Mouse (Mus musculus) lung, embryonic 14.5 days (tissue): ENCODE data around the gene Adgrb3. TPM values are rescaled to one million over a fixed set of nuclear protein-coding genes. Genes with fewer than 3 reads are reported as not detected.
A peak's percentile ranks its signal among the peaks of the same experiment; 100 is the strongest.

Experiments used
- ATAC-seq: fragments of 200-750 bp; cut with Nextera tagmentation; 2 replicates; pipeline ENCODE4 v1.8.0; 2017; ENCODE audit warnings: mild to moderate bottlenecking, moderate TSS enrichment, moderate library complexity; ENCODE audit not compliant: insufficient read depth
- DNase-seq: peaks from one replicate; pipeline ENCODE4 v3.0.0-alpha.2; 2015
- H3K27ac ChIP-seq: fragments of 300-500 bp; sonication (generic); 2 replicates; pipeline ENCODE4 v1.5.1; 2014; ENCODE audit warnings: low read depth, mild to moderate bottlenecking, moderate library complexity
- H3K27me3 ChIP-seq: fragments of 300-500 bp; sonication (generic); 2 replicates; pipeline ENCODE4 v1.6.1; 2014; ENCODE audit warnings: low read length, control low read depth; ENCODE audit not compliant: insufficient read depth
- H3K36me3 ChIP-seq: fragments of 300-500 bp; sonication (generic); 2 replicates; pipeline ENCODE4 v1.6.1; 2014; ENCODE audit warnings: control low read depth; ENCODE audit not compliant: insufficient read depth
- H3K4me1 ChIP-seq: fragments of 300-500 bp; sonication (generic); 2 replicates; pipeline ENCODE4 v1.6.1; 2014; ENCODE audit warnings: antibody characterized with exemption, control low read depth; ENCODE audit not compliant: insufficient read depth
- H3K4me2 ChIP-seq: fragments of 300-500 bp; sonication (generic); 2 replicates; pipeline ENCODE4 v1.6.1; 2014; ENCODE audit warnings: mild to moderate bottlenecking
- H3K4me3 ChIP-seq: fragments of 300-500 bp; sonication (generic); 2 replicates; pipeline ENCODE4 v1.5.1; 2014; ENCODE audit warnings: low read depth, low read length
- H3K9ac ChIP-seq: fragments of 300-500 bp; sonication (generic); 2 replicates; pipeline ENCODE4 v1.6.1; 2014
- H3K9me3 ChIP-seq: fragments of 300-500 bp; sonication (generic); 2 replicates; pipeline ENCODE4 v1.6.1; 2016; ENCODE audit warnings: low read depth, low read length, control low read depth
- CTCF ChIP-seq: IDR thresholded peaks from 2 replicates; pipeline ENCODE4 v1.5.1; 2016; ENCODE audit warnings: antibody characterized with exemption, low read depth
- WGBS: fragments of 180-500 bp; shearing (Covaris S2); extraction: QIAGEN DNeasy Blood & Tissue Kit; methylation state at CpG from one replicate; pipeline ENCODE4 v1.1.7; 2014; 5-methylcytosine and 5-hydroxymethylcytosine counted together
- polyA plus RNA-seq: library from polyadenylated mRNA; unstranded; fragments of >200 nt; fragmentation: Nextera tagmentation; extraction: Ambion mirVana; gene quantifications from 2 replicates; pipeline ENCODE4 v1.2.1, GENCODE M21; 2014

The Adgrb3 gene
- polyA plus RNA-seq, 1 experiment from 2014 or later, result 0.74 TPM

DNA sequence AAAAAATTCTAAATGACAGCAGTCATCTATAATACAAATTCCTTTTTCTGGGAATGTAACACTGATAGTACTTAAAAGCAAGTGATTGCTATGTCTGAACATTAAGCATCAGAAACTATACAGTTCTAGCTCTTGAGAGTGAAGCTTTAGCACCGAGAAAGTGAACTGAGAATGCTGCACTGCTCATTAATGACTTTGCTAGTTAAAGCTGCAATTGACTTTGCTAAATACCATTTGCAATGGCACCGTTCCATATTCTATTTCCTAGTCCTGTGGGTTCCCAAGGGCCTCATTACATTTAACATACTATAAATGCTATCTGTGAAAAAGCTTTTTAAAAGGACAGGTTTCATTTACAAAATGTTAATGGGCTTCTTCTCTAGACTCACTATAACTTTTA lies 414.4 kb downstream of the Adgrb3 start:
- Histone ChIP-seq H3K36me3 (no peaks in the 10 kb centered on the region), H3K4me1 (no peaks in the 10 kb centered on the region), H3K9me3 (no peaks in the 10 kb centered on the region), H3K27me3 (no peaks in the 10 kb centered on the region), H3K4me2 (no peak overlapping the region), H3K4me3 (no peak overlapping the region), H3K9ac (no peak overlapping the region), H3K27ac (no peak overlapping the region)
- no peak for TF ChIP-seq CTCF
- DNase-seq, result no peak
- 73% methylated on average over 2 of the region's 2 CpGs for WGBS
- ATAC-seq, result no peak

- TF ChIP-seq CTCF, result no peak
- no peaks in the 10 kb centered on the region for H3K4me1 ChIP-seq
- no peak overlapping the region for H3K27ac ChIP-seq
- no peak overlapping the region for H3K4me2 ChIP-seq
- H3K27me3 ChIP-seq, result no peaks in the 10 kb centered on the region
- H3K9me3 ChIP-seq, result no peaks in the 10 kb centered on the region
- 68% methylated on average over 2 of the region's 2 CpGs for WGBS
- H3K36me3 ChIP-seq, result no peaks in the 10 kb centered on the region
- ATAC-seq (no peak), DNase-seq (peak; percentile 29)
- no peak overlapping the region for H3K9ac ChIP-seq
- no peak overlapping the region for H3K4me3 ChIP-seq
These were observed 465.3 kb downstream of the Adgrb3 start for GRCm38 (mm10) chr1:25364186-25364585.

DNA sequence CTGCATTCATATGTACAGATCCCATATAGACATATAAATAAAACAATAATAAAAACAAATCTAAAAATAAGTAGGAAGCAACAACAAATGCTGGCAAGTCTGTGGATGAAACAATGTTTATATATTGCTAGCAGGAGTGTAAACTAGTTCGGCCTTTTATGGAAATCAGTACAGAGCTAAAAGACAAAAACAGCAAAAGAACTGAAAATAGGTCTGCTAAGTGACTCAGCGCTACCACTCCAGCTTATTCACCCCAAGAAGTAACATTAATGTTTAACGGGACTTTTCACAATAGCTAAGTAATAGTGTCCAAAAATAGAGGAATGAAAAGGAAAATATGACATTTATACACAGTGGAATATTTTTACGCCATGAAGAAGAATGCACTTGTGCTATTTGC lies 471.0 kb downstream of the Adgrb3 start:
- H3K4me2 ChIP-seq, result no peak overlapping the region

GRCm38 (mm10) chr1:25355486-25355885 lies 474.0 kb downstream of the Adgrb3 start:
- Histone ChIP-seq H3K9me3 (no peaks in the 10 kb centered on the region), H3K4me1 (no peaks in the 10 kb centered on the region), H3K4me3 (no peak overlapping the region), H3K27ac (no peak overlapping the region), H3K27me3 (no peaks in the 10 kb centered on the region), H3K9ac (no peak overlapping the region), H3K4me2 (no peak overlapping the region), H3K36me3 (no peaks in the 10 kb centered on the region)
- WGBS, result 88% methylated on average over 5 of the region's 5 CpGs
- no peak for DNase-seq
- ATAC-seq, result no peak
- TF ChIP-seq CTCF, result no peak

More for the DNA sequence above, 471.0 kb downstream of the Adgrb3 start:
- Histone ChIP-seq H3K27ac (no peak overlapping the region), H3K36me3 (no peaks in the 10 kb centered on the region), H3K9ac (no peak overlapping the region), H3K4me3 (no peak overlapping the region), H3K27me3 (no peaks in the 10 kb centered on the region), H3K9me3 (no peaks in the 10 kb centered on the region), H3K4me1 (no peaks in the 10 kb centered on the region)
- 78% methylated on average over 4 of the region's 4 CpGs for WGBS
- DNase-seq, result no peak
- no peak for TF ChIP-seq CTCF
- ATAC-seq, result no peak

GRCm38 (mm10) chr1:25344876-25345275 lies 484.6 kb downstream of the Adgrb3 start:
- Histone ChIP-seq H3K9me3 (no peaks in the 10 kb centered on the region), H3K27me3 (no peaks in the 10 kb centered on the region), H3K36me3 (no peaks in the 10 kb centered on the region), H3K27ac (no peak overlapping the region), H3K4me1 (no peaks in the 10 kb centered on the region), H3K4me3 (no peak overlapping the region), H3K9ac (no peak overlapping the region), H3K4me2 (no peak overlapping the region)
- ATAC-seq, result no peak
- no peak for DNase-seq
- TF ChIP-seq CTCF, result no peak

DNA sequence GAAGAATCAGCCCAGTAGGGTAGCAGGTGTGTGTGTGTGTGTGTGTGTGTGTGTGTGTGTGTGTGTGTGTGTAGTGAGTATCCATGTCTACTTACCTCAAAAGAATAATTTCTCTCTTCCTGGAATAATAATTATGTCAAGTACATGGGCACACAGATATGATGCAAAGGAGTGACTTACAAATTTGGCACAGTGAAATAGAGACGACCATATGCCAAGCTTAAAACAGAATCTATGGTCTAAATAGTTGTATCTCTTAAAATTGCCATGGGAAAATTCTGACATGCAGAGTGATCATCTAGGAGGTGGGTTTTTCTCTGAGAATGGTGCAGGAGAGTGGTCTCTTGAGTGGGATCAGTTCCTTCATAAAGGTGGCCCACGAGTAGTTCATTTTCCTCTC lies 504.1 kb downstream of the Adgrb3 start:
- H3K9ac ChIP-seq, result no peak overlapping the region
- H3K36me3 ChIP-seq, result no peaks in the 10 kb centered on the region
- H3K4me1 ChIP-seq, result no peaks in the 10 kb centered on the region
- no peaks in the 10 kb centered on the region for H3K27me3 ChIP-seq
- no peak for ATAC-seq
- WGBS, result 65% methylated on average over 2 of the region's 2 CpGs
- H3K27ac ChIP-seq, result no peak overlapping the region
- no peak for TF ChIP-seq CTCF
- DNase-seq, result no peak
- H3K9me3 ChIP-seq, result no peaks in the 10 kb centered on the region
- no peak overlapping the region for H3K4me3 ChIP-seq
- no peak overlapping the region for H3K4me2 ChIP-seq

- Histone ChIP-seq H3K9ac (no peak overlapping the region), H3K4me1 (no peaks in the 10 kb centered on the region), H3K9me3 (no peaks in the 10 kb centered on the region), H3K36me3 (no peaks in the 10 kb centered on the region), H3K4me2 (no peak overlapping the region), H3K27me3 (no peaks in the 10 kb centered on the region), H3K27ac (no peak overlapping the region), H3K4me3 (no peak overlapping the region)
- TF ChIP-seq CTCF, result no peak
- no peak for DNase-seq
- ATAC-seq, result no peak
These were observed 512.4 kb downstream of the Adgrb3 start for GRCm38 (mm10) chr1:25317142-25317541.

DNA sequence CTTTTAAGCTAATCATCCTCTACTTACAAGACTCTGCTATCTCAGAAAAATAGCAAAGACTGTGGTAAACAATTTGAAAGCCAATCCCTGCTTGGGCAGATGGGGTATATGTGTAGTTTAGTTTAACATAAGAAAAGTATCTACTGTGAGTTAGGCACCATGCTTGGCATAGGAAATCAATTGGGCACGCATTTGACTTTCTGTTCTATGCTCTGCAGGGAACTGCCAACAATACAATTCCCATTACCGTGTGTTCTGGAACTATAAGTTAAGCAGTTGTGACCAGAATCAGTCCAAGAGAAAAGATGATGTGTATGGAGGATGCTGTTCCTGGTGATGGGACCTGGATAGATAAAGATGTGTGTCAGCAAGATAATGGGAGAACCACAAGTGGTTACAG lies 517.2 kb downstream of the Adgrb3 start:
- H3K27me3 ChIP-seq, result no peaks in the 10 kb centered on the region
- H3K4me2 ChIP-seq, result no peak overlapping the region
- no peak overlapping the region for H3K27ac ChIP-seq
- no peak overlapping the region for H3K9ac ChIP-seq
- no peak for TF ChIP-seq CTCF
- 75% methylated on average over 2 of the region's 2 CpGs for WGBS
- no peaks in the 10 kb centered on the region for H3K4me1 ChIP-seq
- DNase-seq (no peak), ATAC-seq (no peak)
- H3K36me3 ChIP-seq, result no peaks in the 10 kb centered on the region
- no peak overlapping the region for H3K4me3 ChIP-seq
- no peaks in the 10 kb centered on the region for H3K9me3 ChIP-seq
